Mouse (Mus musculus): ENCODE measurements around the gene Slc3a2. TPM values are rescaled to one million over a fixed set of nuclear protein-coding genes. Genes with fewer than 3 reads are reported as not detected.

The Slc3a2 gene
- polyA plus RNA-seq, 1 experiment from 2014 or later = 161 TPM

DNA sequence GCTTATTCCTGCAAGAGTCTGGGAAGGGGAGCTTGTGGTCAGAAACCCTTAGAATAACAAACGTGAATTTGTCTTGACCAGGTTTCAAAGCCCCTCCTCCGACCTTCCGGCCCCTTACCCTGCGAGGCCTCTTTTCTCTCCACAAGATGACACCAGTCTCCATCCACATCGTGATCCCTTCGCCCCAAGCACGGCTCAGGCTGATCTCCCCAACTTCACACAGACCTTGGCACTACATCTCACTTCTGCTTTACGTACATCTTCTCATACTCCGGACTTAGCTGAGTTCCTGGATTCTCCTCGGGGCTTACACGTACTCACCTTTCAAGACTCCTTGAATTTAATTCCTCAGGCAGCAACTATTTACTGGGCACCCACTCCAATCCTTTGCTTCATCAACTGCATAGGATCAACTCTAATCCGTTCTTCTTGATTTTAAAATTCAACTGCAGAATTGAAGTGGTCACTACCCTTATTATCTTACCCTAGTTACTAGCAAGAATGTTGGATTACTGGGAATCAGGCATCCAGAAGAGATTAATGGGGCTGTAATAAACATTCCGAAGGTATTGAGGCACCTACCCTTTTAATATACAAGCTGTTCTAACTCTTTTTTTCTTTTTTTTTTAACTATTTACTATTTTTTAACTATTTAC lies 9.0 kb downstream of the Slc3a2 start:
- ATAC-seq (ENCODE audit: low FRiP score) = peak; percentile 7; the same call in 1 of the 2 replicates

DNA sequence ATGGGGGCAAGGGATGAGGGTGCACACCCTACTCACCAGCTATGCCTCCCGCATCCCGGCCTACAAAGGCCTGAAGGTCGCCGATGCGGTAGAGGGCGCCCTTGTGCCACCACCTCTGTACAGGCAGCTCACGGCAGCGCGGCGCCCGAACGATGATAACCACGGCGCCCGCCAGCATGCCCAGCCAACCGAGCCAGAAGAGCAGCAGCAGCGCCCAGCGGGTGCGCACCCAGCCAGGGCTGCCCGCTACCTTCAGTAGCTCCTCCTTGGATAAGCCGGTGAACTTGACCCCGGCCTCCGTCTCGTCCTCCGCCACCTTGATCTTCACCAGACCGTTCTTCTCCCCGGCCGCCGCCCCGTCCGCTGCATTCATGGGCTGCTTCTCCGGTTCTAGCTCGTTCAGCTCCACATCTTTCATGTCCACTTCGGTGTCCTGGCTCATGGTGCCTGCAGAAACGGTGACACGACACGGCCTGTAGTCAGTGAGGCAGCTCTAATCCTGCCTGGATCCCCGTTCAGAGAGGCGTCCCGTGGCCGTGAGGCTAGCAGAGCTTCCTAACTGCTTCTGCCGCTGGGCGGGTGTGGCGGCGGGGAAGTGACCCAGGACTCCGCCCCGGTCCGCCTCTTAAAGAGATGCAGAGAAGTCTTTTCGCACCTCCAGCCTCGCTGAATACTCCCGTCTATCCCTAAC lies 9.7 kb downstream of the Slc3a2 start:
- peaks cover 32% of the 10 kb centered on the region for H3K4me1 ChIP-seq (replicated peaks; ENCODE audit: control insufficient read depth, insufficient read depth, low read length)
- 0% methylated on average over 51 of the region's 51 CpGs for WGBS

More for the DNA sequence above, 9.0 kb downstream of the Slc3a2 start:
- Histone ChIP-seq H3K9ac (peak overlapping the region; percentile 67), H3K36me3 (replicated peaks; ENCODE audit: control insufficient read depth, insufficient read depth) (peaks cover 26% of the 10 kb centered on the region), H3K9me3 (ENCODE audit: control insufficient read depth, low read length) (no peaks in the 10 kb centered on the region), H3K27ac (peak overlapping the region; percentile 87), H3K4me3 (replicated peaks; ENCODE audit: low read length) (peak overlapping the region; percentile 68), H3K27me3 (ENCODE audit: control insufficient read depth, insufficient read depth, low read length) (no peaks in the 10 kb centered on the region), H3K4me2 (replicated peaks) (peak overlapping the region; percentile 60), H3K4me1 (replicated peaks; ENCODE audit: control insufficient read depth, insufficient read depth, low read length) (peaks cover 32% of the 10 kb centered on the region)
- 8% methylated on average over 13 of the region's 13 CpGs for WGBS
- no peak for DNase-seq (ENCODE audit: low spot score)

DNA sequence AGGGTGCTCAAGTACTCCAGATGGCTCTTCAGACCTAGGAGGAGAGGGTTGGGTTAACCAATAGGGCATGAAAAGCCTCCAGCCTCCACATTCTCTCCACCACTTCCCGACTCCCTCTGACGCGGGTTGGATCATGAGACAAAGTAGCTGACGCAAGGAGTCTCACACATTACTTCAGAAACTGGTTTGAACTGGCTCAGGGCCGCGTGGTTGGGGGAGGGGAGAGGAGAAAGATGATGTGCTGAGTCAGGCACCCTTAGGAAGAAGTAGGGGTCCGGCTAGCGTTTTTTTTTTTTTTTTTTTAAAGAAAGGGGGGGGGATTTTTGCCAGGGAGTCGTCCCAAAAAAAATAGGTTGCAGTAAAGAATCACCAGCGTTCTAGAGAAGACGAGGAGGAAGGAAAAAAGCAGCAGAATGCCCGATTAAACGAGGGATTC lies 10.3 kb downstream of the Slc3a2 start:
- ATAC-seq (ENCODE audit: low FRiP score) = peak; percentile 71
- H3K4me3 ChIP-seq (replicated peaks; ENCODE audit: low read length) = peak overlapping the region; percentile 68
- H3K36me3 ChIP-seq (replicated peaks; ENCODE audit: control insufficient read depth, insufficient read depth) = peaks cover 39% of the 10 kb centered on the region
- peak overlapping the region; percentile 67 for H3K9ac ChIP-seq
- peak; percentile 79 for DNase-seq (ENCODE audit: low spot score)
- H3K27ac ChIP-seq = peak overlapping the region; percentile 87
- peak overlapping the region; percentile 60 for H3K4me2 ChIP-seq (replicated peaks)
- H3K4me1 ChIP-seq (replicated peaks; ENCODE audit: control insufficient read depth, insufficient read depth, low read length) = peaks cover 32% of the 10 kb centered on the region
- no peaks in the 10 kb centered on the region for H3K27me3 ChIP-seq (ENCODE audit: control insufficient read depth, insufficient read depth, low read length)
- WGBS = under 1% methylated on average over 13 of the region's 13 CpGs
- H3K9me3 ChIP-seq (ENCODE audit: control insufficient read depth, low read length) = no peaks in the 10 kb centered on the region

More for the DNA sequence above, 9.7 kb downstream of the Slc3a2 start:
- Histone ChIP-seq H3K9ac (peak overlapping the region; percentile 67), H3K9me3 (ENCODE audit: control insufficient read depth, low read length) (no peaks in the 10 kb centered on the region), H3K36me3 (replicated peaks; ENCODE audit: control insufficient read depth, insufficient read depth) (peaks cover 33% of the 10 kb centered on the region), H3K4me3 (replicated peaks; ENCODE audit: low read length) (peak overlapping the region; percentile 68), H3K27ac (peak overlapping the region; percentile 87), H3K4me2 (replicated peaks) (peak overlapping the region; percentile 60), H3K27me3 (ENCODE audit: control insufficient read depth, insufficient read depth, low read length) (no peaks in the 10 kb centered on the region)
- peak; percentile 92 for ATAC-seq (ENCODE audit: low FRiP score)
- peak; percentile 78 for DNase-seq (ENCODE audit: low spot score)

DNA sequence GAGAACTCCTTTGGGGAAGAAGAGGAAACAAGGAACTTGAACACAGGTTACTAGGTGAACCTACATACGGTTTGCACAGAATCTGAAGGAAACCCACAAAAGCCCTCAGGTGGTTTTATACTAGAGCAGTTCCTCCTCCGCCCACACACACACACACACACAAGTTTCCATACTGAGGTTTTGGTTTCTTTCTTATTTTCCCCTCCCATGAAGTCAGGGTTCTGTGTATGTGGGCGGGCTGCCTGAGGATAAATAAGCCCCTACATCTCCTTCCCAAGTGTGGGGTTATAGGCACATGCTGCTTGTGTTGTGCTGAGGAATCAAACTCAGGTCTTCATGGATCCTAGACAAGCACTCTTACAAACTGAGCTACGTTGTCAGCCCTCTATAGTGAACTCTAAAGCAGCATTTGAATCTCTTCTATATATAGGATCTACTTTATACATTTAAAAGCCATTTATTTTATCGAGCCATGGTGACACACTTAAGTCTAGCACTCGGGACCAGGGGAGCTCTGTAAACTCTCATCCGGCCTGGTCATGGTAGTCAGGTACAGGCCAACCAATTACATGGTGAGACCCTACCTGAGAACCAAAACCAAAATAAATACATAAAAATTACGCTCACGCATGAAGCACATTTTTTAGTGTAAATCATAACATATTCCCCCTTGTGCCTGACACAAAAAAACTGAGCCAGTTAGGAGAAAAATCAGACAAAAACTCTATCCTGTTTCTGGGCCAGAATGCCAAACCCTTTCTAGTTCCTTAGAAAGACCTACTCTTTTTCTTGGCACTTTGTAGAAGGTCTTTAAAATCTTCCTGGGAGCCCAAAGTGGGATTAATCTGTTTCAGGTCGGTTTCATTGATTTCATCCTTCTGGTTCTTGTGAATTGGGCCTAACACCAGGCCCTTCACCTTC lies 11.0 kb downstream of the Slc3a2 start:
- Histone ChIP-seq H3K4me2 (replicated peaks) (peak overlapping the region; percentile 60), H3K9me3 (ENCODE audit: control insufficient read depth, low read length) (no peaks in the 10 kb centered on the region), H3K27ac (peak overlapping the region; percentile 87), H3K27me3 (ENCODE audit: control insufficient read depth, insufficient read depth, low read length) (no peaks in the 10 kb centered on the region), H3K9ac (peak overlapping the region; percentile 67), H3K4me1 (replicated peaks; ENCODE audit: control insufficient read depth, insufficient read depth, low read length) (peaks cover 32% of the 10 kb centered on the region), H3K4me3 (replicated peaks; ENCODE audit: low read length) (peak overlapping the region; percentile 68), H3K36me3 (replicated peaks; ENCODE audit: control insufficient read depth, insufficient read depth) (peaks cover 45% of the 10 kb centered on the region)
- no peak for ATAC-seq (ENCODE audit: low FRiP score)
- DNase-seq (ENCODE audit: low spot score) = no peak
- WGBS = 68% methylated on average over 10 of the region's 10 CpGs

DNA sequence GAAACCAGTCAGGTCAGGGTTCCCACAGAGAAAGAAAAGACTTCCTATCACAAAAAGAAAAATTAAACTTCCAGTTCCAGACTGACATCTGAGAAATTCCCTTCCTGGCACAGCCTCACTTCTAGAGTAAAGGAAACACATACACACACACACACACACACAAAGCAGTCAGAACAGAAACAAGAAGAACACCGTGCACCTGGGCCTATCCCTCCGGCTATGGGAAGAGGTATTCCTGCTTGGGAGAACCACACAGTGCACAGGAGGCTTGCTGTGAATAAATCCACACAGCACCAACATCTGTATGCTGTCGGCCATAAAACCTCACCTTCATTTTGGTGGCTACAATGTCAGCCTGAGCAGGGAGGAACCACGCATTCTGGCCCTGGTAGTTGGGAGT lies 11.7 kb downstream of the Slc3a2 start:
- Histone ChIP-seq H3K9ac (peak overlapping the region; percentile 67; the same call in 1 of the 2 replicates), H3K4me2 (replicated peaks) (peak overlapping the region; percentile 60), H3K36me3 (replicated peaks; ENCODE audit: control insufficient read depth, insufficient read depth) (peaks cover 52% of the 10 kb centered on the region), H3K9me3 (ENCODE audit: control insufficient read depth, low read length) (no peaks in the 10 kb centered on the region), H3K4me3 (replicated peaks; ENCODE audit: low read length) (peak overlapping the region; percentile 68; the same call in 1 of the 2 replicates), H3K27ac (no peak overlapping the region), H3K4me1 (replicated peaks; ENCODE audit: control insufficient read depth, insufficient read depth, low read length) (peaks cover 32% of the 10 kb centered on the region), H3K27me3 (ENCODE audit: control insufficient read depth, insufficient read depth, low read length) (no peaks in the 10 kb centered on the region)
- ATAC-seq (ENCODE audit: low FRiP score) = no peak
- no peak for DNase-seq (ENCODE audit: low spot score)
- 75% methylated on average over 4 of the region's 4 CpGs for WGBS

DNA sequence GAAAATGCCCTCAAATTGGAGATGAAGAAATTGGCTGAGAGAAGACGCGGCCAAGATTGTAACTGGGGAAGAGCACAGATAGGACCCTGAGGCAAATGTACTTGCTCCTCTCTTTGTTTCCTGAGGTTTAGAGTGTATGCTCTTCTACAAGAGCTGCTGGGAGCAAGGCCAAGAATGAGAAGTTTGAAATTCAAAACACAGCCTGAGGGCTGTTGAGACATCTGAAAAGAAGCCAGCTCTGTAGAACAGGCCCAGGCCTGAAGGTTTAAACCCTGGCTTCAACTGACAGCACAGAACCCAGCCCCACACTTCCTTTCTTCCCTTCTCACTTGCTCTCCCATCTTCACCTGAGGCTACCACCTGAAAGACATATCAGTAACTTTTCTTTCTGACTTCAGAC lies 13.1 kb downstream of the Slc3a2 start:
- no peak overlapping the region for H3K27ac ChIP-seq
- peaks cover 54% of the 10 kb centered on the region for H3K36me3 ChIP-seq (replicated peaks; ENCODE audit: control insufficient read depth, insufficient read depth)
- no peaks in the 10 kb centered on the region for H3K9me3 ChIP-seq (ENCODE audit: control insufficient read depth, low read length)
- WGBS = 79% methylated on average over 2 of the region's 2 CpGs
- H3K27me3 ChIP-seq (ENCODE audit: control insufficient read depth, insufficient read depth, low read length) = no peaks in the 10 kb centered on the region
- H3K4me2 ChIP-seq (replicated peaks) = no peak overlapping the region
- H3K4me1 ChIP-seq (replicated peaks; ENCODE audit: control insufficient read depth, insufficient read depth, low read length) = peaks cover 32% of the 10 kb centered on the region
- ATAC-seq (ENCODE audit: low FRiP score) (no peak), DNase-seq (ENCODE audit: low spot score) (no peak)
- no peak overlapping the region for H3K9ac ChIP-seq
- H3K4me3 ChIP-seq (replicated peaks; ENCODE audit: low read length) = no peak overlapping the region

DNA sequence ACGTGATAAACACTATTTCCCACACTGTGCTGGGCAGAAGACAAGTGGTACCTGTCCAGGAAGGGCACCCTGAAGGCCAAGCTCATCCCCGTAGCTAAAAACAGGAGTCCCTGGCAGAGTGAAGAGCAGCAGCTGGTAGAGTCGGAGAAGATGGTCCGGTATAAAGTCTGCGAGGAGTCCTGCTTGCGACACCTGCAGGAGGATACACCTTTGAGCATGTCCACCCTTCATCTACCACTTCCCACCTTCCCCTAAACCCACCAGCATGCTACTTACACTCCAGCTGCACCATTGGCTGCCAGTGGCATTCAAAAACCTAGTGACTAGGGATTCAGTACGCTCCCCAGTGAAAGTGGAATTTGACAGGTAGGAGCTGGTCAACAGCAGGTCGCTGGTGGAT lies 14.2 kb downstream of the Slc3a2 start:
- ATAC-seq (ENCODE audit: low FRiP score) (no peak), DNase-seq (ENCODE audit: low spot score) (no peak)
- 97% methylated on average over 8 of the region's 8 CpGs for WGBS
- H3K9ac ChIP-seq = no peak overlapping the region
- peaks cover 27% of the 10 kb centered on the region for H3K4me1 ChIP-seq (replicated peaks; ENCODE audit: control insufficient read depth, insufficient read depth, low read length)
- no peaks in the 10 kb centered on the region for H3K9me3 ChIP-seq (ENCODE audit: control insufficient read depth, low read length)
- no peak overlapping the region for H3K4me3 ChIP-seq (replicated peaks; ENCODE audit: low read length)
- peaks cover 54% of the 10 kb centered on the region for H3K36me3 ChIP-seq (replicated peaks; ENCODE audit: control insufficient read depth, insufficient read depth)
- H3K27me3 ChIP-seq (ENCODE audit: control insufficient read depth, insufficient read depth, low read length) = no peaks in the 10 kb centered on the region
- no peak overlapping the region for H3K4me2 ChIP-seq (replicated peaks)
- no peak overlapping the region for H3K27ac ChIP-seq

DNA sequence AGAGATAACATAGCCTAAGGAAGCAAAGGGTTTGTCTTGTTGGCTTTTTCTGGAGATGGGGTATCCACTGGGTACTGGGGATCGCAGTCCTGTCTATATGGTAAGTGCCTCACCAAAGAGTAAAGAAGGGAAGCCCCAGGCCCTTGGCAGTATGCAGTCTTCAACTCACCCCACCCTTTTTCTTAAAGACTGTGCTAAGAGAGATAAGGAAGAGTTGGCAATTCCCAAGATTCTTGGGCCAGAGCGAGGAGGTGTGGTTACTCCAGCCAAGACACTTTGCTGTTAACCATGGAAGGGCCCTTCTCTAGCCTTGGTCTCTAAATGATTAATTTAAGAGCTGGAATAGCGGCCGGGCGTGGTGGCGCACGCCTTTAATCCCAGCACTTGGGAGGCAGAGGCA lies 16.2 kb downstream of the Slc3a2 start:
- Histone ChIP-seq H3K4me1 (replicated peaks; ENCODE audit: control insufficient read depth, insufficient read depth, low read length) (peaks cover 18% of the 10 kb centered on the region; the same call in 1 of the 2 replicates), H3K4me3 (replicated peaks; ENCODE audit: low read length) (no peak overlapping the region), H3K9ac (no peak overlapping the region), H3K36me3 (replicated peaks; ENCODE audit: control insufficient read depth, insufficient read depth) (peaks cover 54% of the 10 kb centered on the region), H3K4me2 (replicated peaks) (no peak overlapping the region), H3K27me3 (ENCODE audit: control insufficient read depth, insufficient read depth, low read length) (no peaks in the 10 kb centered on the region), H3K9me3 (ENCODE audit: control insufficient read depth, low read length) (no peaks in the 10 kb centered on the region), H3K27ac (no peak overlapping the region)
- no peak for ATAC-seq (ENCODE audit: low FRiP score)
- WGBS = 97% methylated on average over 7 of the region's 7 CpGs
- DNase-seq (ENCODE audit: low spot score) = no peak
